Mouse (Mus musculus) spleen, adult 2 months (tissue): ENCODE data around the gene Sdk1.

Experiments used
- CTCF ChIP-seq: fragments of 200-500 bp; IDR thresholded peaks from 2 replicates; pipeline ENCODE4 v1.5.1; 2011; ENCODE audit warnings: mild to moderate bottlenecking, inconsistent platforms; ENCODE audit not compliant: insufficient read depth, insufficient read length, insufficient replicate concordance; ENCODE audit errors: extremely low read depth
- POLR2A ChIP-seq: fragments of 200-500 bp; IDR thresholded peaks from 2 replicates; pipeline ENCODE4 v1.6.1; 2011; ENCODE audit warnings: low read depth, low read length, inconsistent platforms

DNA sequence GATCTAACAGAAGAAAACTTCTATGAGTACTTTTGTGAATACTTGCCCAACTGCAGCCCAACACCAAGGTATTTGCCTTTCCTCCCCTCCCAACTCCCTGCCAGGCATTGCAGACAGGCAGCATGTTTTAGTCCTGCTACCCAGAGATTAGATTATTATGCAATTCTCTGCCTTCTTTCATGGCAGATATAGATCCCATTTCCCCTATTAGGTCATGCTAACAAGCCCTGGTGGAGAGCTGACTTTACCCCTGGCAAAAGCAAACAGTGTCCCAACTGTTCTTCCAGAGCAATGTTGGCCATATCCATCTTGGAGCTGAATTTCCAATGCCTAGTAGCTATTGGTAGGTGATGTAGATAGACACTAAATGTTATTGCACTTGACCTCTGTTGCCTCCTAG, 48.3 kb downstream of the Sdk1 start:
- no peak for TF ChIP-seq CTCF
- TF ChIP-seq POLR2A: no peak
